Mouse (Mus musculus): ENCODE data around the gene Snx21. TPM values are rescaled to one million over a fixed set of nuclear protein-coding genes. Genes with fewer than 3 reads are reported as not detected.
A peak's percentile ranks its signal among the peaks of the same experiment; 100 is the strongest.

The Snx21 gene
- polyA plus RNA-seq, 1 experiment = 1.5 TPM

GRCm38 (mm10) chr2:164765841-164766240 is 19.8 kb upstream of the Snx21 start:
- TF ChIP-seq TAL1 (IDR thresholded peaks at IDR 0.05; ENCODE audit: low read length) (no peak), GATA1 (IDR thresholded peaks at IDR 0.05; ENCODE audit: low read length) (no peak)
- Histone ChIP-seq H3K4me1 (ENCODE audit: control insufficient read depth) (peaks cover 62% of the 10 kb centered on the region), H3K9me3 (ENCODE audit: control insufficient read depth, low read length) (no peaks in the 10 kb centered on the region), H3K4me3 (replicated peaks) (no peak overlapping the region), H3K27me3 (ENCODE audit: control insufficient read depth) (no peaks in the 10 kb centered on the region), H3K36me3 (ENCODE audit: control insufficient read depth) (peaks cover 85% of the 10 kb centered on the region)

- Histone ChIP-seq H3K36me3 (ENCODE audit: control insufficient read depth) (peaks cover 85% of the 10 kb centered on the region), H3K9me3 (ENCODE audit: control insufficient read depth, low read length) (no peaks in the 10 kb centered on the region), H3K4me3 (replicated peaks) (peak overlapping the region; percentile 42), H3K4me1 (ENCODE audit: control insufficient read depth) (peaks cover 62% of the 10 kb centered on the region), H3K27me3 (ENCODE audit: control insufficient read depth) (no peaks in the 10 kb centered on the region)
- TF ChIP-seq GATA1 (IDR thresholded peaks at IDR 0.05; ENCODE audit: low read length) (no peak), TAL1 (IDR thresholded peaks at IDR 0.05; ENCODE audit: low read length) (no peak)
These were observed 17.6 kb upstream of the Snx21 start for GRCm38 (mm10) chr2:164767812-164768540.

DNA sequence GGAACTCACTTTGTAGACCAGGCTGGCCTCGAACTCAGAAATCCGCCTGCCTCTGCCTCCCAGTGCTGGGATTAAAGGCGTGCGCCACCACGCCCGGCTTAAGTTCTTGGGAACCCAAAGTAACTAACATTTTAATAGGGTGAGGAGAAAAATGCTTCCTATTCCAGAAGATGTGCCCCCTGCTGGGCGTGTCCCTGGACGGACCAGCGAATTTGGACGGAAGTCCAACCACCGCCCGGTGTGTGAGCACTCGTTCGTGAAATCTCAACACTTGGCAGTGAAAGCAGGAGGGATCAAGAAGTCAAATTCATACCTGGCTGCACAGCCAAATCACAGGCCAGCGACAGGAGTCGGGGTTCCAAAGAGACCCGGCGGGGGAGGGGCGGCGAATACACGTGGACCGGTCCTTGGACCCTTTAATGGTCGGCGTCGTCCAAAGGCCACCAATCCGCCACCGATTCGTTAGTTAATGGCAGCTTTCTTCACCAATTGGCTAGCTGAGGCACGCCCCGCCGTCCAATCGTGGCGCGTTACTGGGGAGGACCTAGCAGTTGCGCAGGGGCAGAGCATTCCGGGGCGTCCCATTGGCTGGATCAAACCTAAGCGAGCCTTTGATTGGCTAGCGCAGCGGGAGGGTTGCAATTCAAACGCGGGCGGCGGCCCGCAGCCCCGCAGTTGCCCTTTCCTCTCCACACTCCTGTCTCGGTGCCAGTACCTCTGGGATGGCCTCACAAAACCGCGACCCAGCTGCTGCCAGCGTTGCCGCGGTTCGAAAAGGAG is 16.2 kb upstream of the Snx21 start, which contains the start of gene Ube2c:
Gene Ube2c, plus strand, starts transcription at position 641 of the 780 bp plus-strand sequence.
- Histone ChIP-seq H3K4me1 (ENCODE audit: control insufficient read depth) (peaks cover 67% of the 10 kb centered on the region), H3K9me3 (ENCODE audit: control insufficient read depth, low read length) (no peaks in the 10 kb centered on the region), H3K27me3 (ENCODE audit: control insufficient read depth) (no peaks in the 10 kb centered on the region), H3K4me3 (replicated peaks) (peak within 1 kb of the TSS; percentile 74), H3K36me3 (ENCODE audit: control insufficient read depth) (peaks cover 89% of the 10 kb centered on the region)
- TF ChIP-seq GATA1 (IDR thresholded peaks at IDR 0.05; ENCODE audit: low read length) (no peak), TAL1 (IDR thresholded peaks at IDR 0.05; ENCODE audit: low read length) (no peak)

DNA sequence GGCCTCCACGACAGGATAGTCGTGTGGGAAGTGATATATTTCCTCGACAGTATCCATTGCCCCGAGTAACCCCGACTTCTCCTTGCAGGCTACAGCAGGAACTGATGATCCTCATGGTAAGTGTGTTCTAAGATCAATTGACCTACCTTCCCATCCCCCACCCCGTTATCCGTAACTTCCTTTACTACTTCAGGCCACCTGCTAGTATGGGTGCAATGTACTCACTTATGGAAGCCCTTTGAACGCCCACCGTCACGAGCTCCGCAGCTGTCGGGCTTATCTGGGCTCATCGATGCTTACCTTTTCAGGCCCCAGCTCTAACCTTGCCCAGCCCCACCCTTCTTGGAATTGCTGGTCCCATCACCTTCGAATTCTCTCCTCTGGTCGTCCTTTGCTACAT is 15.3 kb upstream of the Snx21 start:
- H3K4me1 ChIP-seq (ENCODE audit: control insufficient read depth) = peaks cover 72% of the 10 kb centered on the region
- TF ChIP-seq GATA1 (IDR thresholded peaks at IDR 0.05; ENCODE audit: low read length) (peak; percentile 53; the same call in 1 of the 2 replicates), TAL1 (IDR thresholded peaks at IDR 0.05; ENCODE audit: low read length) (no peak)
- H3K4me3 ChIP-seq (replicated peaks) = peak overlapping the region; percentile 74
- H3K36me3 ChIP-seq (ENCODE audit: control insufficient read depth) = peaks cover 88% of the 10 kb centered on the region
- H3K27me3 ChIP-seq (ENCODE audit: control insufficient read depth) = no peaks in the 10 kb centered on the region
- H3K9me3 ChIP-seq (ENCODE audit: control insufficient read depth, low read length) = no peaks in the 10 kb centered on the region

DNA sequence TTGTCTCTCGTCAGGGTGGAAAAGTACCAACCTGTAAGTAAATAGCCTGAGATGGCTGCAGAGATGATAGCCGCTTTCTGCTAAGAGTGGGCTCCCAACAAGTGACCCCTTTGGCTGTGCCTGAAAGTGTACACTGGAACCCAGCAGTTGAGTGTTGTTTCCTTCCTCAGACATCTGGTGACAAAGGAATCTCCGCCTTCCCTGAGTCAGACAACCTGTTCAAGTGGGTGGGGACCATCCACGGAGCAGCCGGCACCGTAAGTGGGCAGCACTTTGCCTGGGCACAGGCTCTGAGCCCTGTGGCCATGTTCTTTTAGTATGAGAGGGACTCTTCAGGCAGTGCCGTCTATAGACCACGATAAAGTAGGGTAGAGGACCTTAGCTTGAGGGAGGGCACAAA is 14.5 kb upstream of the Snx21 start:
- H3K9me3 ChIP-seq (ENCODE audit: control insufficient read depth, low read length) = no peaks in the 10 kb centered on the region
- peaks cover 4% of the 10 kb centered on the region for H3K27me3 ChIP-seq (ENCODE audit: control insufficient read depth)
- H3K4me3 ChIP-seq (replicated peaks) = peak overlapping the region; percentile 74
- TF ChIP-seq TAL1 (IDR thresholded peaks at IDR 0.05; ENCODE audit: low read length) = no peak
- no peak for TF ChIP-seq GATA1 (IDR thresholded peaks at IDR 0.05; ENCODE audit: low read length)
- peaks cover 69% of the 10 kb centered on the region for H3K4me1 ChIP-seq (ENCODE audit: control insufficient read depth)
- H3K36me3 ChIP-seq (ENCODE audit: control insufficient read depth) = peaks cover 82% of the 10 kb centered on the region

- H3K4me1 ChIP-seq (ENCODE audit: control insufficient read depth) = peaks cover 64% of the 10 kb centered on the region
- peak overlapping the region; percentile 74 for H3K4me3 ChIP-seq (replicated peaks)
- H3K9me3 ChIP-seq (ENCODE audit: control insufficient read depth, low read length) = peaks cover 4% of the 10 kb centered on the region; the same call in 1 of the 2 replicates
These were observed 12.2 kb upstream of the Snx21 start for GRCm38 (mm10) chr2:164773229-164773988.

DNA sequence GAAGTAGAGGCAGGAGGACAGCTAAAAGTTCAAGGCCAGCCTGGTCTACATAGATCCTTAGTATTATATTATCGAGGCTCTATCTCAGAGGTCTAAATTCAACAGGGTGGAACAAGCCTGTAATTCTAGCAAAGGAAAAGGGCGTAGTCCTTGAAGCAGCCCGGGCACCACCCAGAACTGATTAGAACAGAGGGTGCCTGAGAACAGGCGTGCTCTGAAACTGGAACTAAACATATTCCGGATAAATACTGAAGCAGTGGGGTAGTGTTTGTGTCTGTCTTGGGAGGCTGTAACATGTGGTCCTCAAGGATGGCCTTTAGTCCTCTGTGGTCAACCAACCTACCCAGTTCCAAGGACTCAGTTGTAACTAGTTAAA is 11.6 kb upstream of the Snx21 start:
- H3K4me1 ChIP-seq (ENCODE audit: control insufficient read depth) = peaks cover 63% of the 10 kb centered on the region
- peaks cover 4% of the 10 kb centered on the region; the same call in 1 of the 2 replicates for H3K9me3 ChIP-seq (ENCODE audit: control insufficient read depth, low read length)
- H3K27me3 ChIP-seq (ENCODE audit: control insufficient read depth) = peaks cover 32% of the 10 kb centered on the region
- H3K36me3 ChIP-seq (ENCODE audit: control insufficient read depth) = peaks cover 57% of the 10 kb centered on the region
- TF ChIP-seq TAL1 (IDR thresholded peaks at IDR 0.05; ENCODE audit: low read length) (no peak), GATA1 (IDR thresholded peaks at IDR 0.05; ENCODE audit: low read length) (peak; percentile 71)
- H3K4me3 ChIP-seq (replicated peaks) = peak overlapping the region; percentile 74

More at GRCm38 (mm10) chr2:164773229-164773988, 12.2 kb upstream of the Snx21 start:
- TF ChIP-seq GATA1 (IDR thresholded peaks at IDR 0.05; ENCODE audit: low read length) = no peak
- TF ChIP-seq TAL1 (IDR thresholded peaks at IDR 0.05; ENCODE audit: low read length) = no peak
- Histone ChIP-seq H3K27me3 (ENCODE audit: control insufficient read depth) (peaks cover 27% of the 10 kb centered on the region), H3K36me3 (ENCODE audit: control insufficient read depth) (peaks cover 59% of the 10 kb centered on the region)

DNA sequence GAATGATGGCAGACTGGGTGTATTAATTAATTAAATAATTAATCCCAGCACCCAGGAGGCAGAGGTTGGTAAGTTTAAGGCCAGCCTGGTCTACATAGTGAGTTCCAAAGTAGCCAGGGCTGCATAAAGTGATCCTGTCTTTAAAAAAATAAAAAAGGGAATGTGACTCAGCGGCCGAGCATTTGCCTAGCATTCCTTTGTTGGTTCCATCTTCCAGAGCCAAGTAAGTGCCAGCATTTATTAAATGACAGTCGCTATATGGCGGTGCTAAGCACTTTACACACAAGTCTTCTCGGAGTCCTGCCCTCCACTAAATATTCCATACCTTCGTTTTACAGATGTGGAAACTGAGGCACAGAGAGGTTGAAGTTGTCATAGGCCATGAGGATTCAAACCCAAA is 9.5 kb upstream of the Snx21 start:
- Histone ChIP-seq H3K36me3 (ENCODE audit: control insufficient read depth) (peaks cover 43% of the 10 kb centered on the region), H3K27me3 (ENCODE audit: control insufficient read depth) (peaks cover 49% of the 10 kb centered on the region), H3K4me1 (ENCODE audit: control insufficient read depth) (peaks cover 54% of the 10 kb centered on the region), H3K9me3 (ENCODE audit: control insufficient read depth, low read length) (peaks cover 4% of the 10 kb centered on the region; the same call in 1 of the 2 replicates), H3K4me3 (replicated peaks) (no peak overlapping the region)
- TF ChIP-seq GATA1 (IDR thresholded peaks at IDR 0.05; ENCODE audit: low read length) = no peak
- TF ChIP-seq TAL1 (IDR thresholded peaks at IDR 0.05; ENCODE audit: low read length) = no peak

Measured in erythroblast, embryonic 14.5 days (primary cell).